Mouse (Mus musculus) spleen, postnatal 14 days (tissue): ENCODE measurements around the gene Gp1bb.

ENCODE experiments used
- DNase-seq, 2 experiments: peaks; one replicate each; pipeline ENCODE4 v3.0.0; 2021 to 2022; ENCODE audit warnings: low spot score in 2 of 2

Gp1bb gene

DNA sequence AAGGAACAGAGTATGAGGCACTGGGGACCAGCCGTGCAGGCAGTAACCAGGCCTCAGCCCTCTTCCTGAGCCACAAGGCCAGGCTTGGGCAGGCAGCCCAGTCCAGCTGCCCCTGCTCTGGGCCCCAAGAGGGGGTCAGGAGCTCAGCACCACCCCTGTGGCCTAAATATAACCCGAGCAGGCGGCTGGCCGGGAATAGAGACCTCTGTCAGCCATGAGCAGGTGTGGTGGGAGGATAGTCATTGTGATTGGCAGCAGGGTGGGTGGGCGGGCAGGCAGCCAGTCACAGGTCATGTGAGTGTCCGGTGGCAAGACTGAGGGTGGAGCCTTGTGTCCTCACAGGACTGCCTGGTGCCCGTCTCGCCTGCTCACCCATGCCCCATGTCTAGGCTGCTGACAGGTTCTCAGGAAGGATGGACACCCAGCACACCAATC, 17.9 kb downstream of the Gp1bb start:
- no peak for DNase-seq

DNA sequence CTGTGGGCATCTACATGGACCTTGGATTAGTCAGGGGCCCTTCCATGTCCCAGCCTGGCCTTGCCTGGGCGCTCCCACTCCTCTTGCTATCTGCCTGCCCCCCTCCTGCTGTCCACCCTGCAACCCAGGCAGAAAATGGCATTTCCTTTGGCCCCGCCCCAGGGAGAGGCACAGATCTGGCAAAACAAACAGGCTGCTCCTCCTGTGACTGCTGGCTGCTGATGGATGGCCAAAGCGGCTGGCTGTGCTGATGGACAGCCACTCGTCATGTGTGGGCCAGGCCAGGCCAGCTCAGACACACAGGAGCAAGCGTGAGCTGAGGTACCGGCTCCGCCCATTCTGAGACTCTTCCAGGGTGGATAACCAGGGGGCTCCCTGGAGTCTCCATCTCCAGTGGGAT, 20.8 kb downstream of the Gp1bb start:
- no peak for DNase-seq

DNA sequence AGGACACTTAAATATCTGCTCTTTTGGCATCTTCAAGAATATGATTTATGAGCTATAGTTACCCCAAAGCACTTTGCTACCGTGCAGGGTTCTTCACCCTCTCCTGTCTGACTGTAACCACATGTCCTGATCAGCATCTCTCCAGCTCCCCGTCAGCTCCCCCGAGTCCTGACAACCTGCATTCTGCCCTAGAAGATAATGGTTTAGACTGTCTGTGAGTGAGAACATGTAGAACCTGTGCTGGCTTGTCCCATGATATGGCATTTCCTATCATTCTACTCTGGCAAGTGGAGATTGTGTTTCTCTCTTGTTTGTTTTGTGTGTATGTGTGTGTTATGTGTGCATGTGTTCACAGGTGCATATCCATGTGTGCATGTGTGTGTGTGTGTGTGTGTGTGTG, 24.2 kb downstream of the Gp1bb start:
- DNase-seq: no peak

DNA sequence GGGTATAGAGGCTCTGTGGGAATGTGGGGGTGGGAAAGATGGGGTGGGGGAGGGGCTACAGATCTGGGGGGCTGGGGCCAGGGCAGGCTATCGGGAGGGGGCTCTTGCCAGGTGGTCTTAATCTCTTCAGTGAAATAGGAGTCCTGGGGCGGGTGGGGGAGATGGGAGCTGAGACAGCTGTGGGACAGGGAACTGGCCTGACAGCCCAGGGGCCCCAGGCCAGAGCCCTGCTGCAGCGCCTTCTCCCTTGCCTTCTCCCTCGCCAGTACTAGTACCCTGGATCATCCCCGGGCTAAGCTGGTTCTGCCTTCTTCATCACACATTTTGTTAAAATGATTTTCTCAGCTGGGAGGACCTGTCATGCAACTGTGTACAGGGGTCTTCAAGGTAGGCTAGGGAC, 25.9 kb downstream of the Gp1bb start:
- DNase-seq: no peak

DNA sequence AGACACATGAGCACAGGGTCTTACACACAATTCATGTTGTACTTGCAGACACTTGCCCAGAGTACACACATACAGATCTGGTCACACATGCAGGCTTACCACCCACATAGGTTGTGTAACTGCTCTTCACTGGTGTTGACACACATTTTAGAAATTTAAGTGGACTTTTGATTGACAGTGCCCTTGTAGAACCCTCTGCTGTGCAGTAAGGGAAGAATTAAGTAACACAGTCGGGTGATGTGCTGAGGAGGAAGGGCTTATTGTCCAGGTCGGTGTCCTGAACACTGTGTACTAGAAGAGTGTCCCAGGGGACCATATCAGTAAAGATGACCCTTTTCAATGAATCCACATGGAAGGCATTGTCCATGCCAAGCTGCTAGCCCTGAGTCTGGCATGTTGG, 28.3 kb downstream of the Gp1bb start:
- DNase-seq: no peak

DNA sequence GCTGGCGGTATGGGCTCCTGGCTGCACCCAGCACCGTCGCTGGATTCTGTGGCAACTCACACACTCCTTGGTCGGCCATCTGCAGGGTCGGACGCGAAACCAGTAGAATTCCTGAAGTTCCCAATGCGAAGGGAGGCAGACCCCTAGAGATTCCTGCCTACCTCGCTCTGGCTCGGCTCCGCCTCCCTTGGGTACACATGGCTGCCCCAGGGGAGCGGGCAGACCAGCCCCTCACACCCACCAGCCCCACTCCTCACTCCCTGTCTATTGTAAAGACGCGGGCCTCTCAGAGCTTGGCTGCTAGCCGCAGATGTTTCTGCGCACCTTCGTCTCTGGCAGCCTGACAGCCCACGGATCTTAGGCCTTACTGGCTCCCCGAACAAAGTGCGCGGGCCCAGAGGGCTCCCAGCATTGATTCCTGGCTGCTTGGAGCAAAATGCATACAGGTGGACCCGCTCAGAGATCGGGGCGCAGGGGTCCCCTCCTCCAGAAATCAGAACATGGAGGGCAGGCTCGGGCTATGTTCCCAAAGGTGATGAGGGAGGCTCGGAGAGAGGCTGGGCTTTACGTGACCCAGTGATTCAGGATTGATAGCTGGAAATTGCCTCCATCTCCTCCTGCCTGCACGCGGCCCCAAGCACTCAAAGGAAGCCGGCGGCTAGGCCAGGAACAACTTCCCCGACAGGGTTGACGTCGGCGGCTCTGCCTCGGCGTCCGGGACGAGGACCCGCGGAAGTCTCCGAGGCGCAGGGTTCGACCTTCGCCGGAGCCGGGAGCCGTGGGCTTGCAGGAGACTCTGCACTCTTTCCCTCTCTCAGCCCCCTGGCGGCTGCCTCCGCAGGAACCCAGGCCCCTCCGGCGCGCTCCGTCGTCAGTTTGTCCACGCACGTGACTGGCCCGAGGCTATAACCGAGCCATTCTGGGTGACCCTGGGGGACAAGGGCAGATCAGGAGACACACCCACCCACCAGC, 30.9 kb downstream of the Gp1bb start:
- no peak for DNase-seq

DNA sequence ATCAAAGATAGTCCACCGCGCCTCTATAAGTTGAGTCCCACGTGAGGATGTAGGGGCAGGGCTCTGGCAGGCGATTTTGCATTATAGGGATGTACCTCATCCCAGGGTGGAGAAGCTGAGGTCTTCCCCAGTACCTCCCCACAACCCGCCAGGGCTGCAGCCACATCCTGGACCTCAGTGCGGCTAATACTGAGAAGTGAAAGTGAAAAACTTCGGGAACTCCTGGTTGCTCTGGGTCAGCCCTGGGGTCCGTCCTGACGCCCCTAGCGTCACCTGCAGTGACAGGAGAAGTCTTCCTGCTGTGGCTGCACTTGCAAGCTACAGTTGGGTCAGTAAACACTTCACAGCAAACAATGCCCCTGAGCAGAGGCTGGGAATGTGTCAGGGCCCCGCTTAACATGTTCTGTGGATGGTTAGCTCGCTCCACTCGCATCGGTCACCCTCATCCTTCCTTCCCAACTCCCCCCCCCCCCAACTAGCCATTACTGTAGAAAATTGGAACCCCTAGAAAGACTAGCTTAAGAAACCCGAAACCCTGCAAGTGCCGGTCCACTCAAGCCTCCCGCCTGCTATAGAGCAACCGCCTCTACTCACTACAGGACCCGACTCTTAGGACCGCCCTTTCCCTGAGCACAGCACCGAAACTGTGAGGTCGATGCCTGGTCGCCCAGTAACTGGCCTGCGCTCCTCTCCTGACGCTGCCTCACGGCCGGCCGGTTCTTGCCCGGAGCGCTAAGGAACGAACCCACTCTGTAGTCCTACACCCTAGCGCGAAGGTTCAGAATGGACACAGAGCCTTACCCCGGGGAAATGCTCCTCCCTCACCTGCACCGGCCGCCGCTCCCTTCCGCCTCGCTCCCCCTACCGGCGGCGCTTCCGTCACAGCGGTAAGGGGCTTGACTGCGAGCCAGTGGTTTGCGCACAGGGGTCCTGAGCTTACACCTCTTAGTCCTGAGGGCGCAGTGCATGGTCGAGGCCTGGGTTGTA, 32.1 kb downstream of the Gp1bb start, which contains the start of gene Tbx1:
Tbx1 (minus strand) TSS at position 868 of the 987 bp plus-strand sequence.
- DNase-seq: peak in 1 of 2 experiments; percentile 7

DNA sequence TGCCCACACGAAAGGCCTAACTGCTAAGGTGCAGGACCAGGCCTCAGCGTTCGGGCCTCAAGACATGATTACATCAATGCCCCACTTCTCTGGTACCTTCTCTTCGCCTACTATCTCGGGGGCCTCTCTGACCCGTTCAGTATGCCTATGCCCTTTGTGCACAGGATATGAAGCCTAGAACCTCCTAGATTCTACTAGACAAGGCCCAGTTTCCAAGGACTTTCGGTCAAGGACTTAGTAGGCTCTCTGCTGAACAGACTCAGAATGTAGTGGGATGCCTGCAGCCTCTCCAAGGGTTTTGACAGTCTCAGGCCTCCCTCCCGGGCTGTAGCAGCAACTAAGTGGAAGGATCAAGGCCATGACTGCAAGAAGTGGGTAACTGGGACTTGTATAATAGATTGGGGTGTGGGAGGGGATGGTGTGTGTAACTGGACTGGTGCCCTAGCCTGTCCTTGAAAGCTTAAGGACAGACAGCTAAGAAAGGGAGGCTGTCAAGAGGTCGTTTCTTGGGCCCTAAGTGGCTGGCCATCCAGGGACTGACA, 33.1 kb downstream of the Gp1bb start:
- no peak for DNase-seq

DNA sequence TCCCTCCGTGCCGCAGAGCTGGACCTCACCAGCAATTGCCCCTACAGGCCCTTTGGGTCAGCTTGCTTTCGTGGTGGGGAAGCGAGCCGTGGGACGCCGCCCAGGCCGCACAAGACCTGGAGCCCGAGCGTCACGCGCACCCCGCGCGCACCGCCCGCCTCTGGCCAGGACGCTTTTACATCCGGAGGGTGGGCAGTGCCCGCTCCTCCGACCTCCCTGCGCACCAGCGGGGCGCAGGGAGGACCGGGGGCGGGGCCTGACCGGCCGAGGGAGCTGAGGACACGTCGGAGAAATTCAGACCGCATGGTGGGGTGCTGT, 33.5 kb downstream of the Gp1bb start:
- DNase-seq: no peak

DNA sequence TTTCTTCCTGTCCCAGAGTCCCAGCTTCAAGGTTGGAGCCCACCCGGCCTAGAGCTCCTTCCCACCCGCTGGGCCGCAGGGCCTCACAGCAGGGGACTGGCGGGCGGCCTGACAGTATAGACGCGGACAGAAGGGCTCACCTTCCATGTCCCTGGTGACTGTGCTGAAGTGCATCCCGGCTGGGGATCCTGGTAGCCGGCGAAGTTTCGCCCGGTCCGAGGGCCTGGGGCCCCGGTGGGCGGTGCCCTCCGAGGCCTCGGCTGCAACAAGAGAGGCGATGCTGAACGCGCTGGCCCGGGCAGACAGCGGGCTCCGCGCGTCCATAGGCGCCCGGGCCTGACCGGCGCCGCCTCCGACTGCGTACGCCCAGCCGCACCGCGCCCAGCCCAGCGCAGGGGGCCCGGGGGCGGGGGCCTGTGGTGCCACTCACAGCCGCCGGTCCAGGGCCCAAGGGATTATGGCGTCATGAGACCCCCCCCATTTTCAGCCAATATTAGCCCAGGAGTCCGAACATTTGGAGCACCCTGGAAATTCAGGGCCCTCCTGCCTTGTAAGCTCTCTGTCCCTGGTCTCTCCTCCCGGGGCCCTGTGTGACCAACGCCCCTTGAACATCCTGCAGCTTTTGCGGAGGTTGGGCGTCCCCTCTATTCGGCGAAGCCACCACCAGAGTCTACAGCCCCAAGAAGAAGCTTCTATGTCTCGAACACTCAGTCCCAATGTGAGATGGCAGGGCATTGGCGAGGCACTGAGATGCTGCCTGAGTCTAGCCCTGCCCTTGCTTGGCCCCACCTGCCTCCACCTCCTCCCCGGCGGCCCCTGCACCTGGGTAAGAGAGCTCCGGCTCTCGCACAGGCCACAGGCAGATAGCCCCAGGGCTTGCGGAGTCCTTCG, 34.1 kb downstream of the Gp1bb start:
- no peak for DNase-seq

DNA sequence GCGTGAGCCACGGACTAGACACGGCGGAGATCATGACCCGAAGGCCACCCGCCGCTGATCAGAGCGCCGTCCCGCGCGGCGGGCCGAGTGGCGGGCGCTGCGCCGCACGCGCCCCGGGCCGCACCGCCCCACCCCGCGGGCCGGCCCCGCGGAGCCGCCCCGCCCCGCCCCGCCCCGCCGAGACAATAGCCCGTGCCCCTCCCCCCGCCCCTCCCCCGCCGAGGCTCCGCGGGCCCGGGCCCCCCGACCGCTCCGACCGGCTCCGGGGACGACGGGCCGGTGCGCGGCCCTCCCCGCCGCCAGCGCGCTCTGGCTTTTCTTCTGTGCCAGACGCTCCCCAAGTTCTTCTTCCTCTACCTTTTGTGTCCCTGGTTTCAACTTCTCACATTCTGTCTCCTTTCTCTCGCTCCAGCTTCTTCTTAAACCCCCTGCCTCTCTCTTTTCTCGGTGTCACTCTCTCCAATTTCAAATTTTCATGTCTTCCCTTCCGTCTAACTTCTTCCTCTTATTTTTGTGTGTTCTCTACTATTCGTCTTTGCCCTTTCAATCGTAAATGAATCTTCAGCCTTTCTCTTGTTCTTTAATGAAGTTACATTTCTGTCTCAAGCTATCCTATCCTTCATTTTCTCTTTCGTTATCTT, 35.2 kb downstream of the Gp1bb start:
- no peak for DNase-seq

DNA sequence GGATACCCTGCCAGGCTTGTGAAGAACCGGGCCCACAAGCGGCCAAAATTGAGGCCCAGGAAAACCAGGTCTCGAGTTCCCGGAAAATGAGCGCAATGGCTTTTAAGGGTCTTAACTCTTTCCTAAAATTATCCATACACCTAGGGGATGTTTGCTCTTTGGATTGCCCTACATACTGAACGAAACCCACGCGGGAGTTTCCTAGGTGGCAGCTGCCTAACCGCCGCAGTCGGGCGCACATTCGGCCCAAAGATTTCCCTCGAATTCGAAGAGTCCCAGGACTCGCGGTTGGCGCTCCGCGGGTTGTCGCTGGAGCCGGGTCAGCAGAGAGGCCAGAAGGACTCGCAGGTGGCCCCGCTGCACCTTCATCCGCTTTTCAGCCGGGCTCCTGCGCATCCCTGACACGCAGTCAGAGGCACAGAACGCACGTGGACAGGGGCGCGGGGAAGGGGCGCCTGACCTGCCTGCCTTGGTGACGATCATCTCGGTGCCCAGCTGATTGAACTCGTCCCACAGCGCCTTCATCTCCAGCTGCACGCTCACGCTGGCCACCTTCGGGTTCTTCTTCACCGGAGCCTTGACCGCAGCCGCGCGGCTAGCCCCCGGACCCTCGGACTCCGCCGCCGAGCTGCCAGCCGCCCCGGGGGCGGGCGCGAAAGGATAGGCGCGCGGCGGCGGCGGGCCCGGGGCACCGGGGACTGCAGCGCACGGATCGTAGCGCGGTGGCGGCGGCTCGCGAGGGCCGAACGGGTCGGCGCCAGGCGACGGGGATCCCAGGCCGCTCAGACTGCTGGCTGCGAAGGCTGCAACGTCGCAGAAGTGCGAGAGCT, 35.9 kb downstream of the Gp1bb start:
- no peak for DNase-seq

DNA sequence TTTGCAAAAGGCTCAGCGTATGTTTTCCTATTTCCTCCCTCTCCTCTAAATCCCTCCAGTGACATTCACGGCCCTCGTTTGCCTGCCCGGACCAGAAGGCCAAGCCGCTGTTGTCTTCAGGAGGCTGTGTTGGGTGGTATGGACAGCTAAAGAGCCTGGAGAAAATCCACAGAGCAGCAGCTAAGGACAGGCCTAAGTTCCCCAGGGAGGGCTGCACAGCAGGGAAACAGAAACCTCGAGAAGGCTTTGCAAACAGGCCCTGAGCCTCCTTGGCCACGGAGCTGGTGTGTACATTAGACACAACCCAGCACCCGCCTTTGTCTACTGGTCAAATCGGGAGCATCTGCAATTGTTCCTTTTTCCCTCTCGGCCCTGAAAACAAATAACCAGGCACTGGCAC, 36.5 kb downstream of the Gp1bb start:
- DNase-seq: no peak

DNA sequence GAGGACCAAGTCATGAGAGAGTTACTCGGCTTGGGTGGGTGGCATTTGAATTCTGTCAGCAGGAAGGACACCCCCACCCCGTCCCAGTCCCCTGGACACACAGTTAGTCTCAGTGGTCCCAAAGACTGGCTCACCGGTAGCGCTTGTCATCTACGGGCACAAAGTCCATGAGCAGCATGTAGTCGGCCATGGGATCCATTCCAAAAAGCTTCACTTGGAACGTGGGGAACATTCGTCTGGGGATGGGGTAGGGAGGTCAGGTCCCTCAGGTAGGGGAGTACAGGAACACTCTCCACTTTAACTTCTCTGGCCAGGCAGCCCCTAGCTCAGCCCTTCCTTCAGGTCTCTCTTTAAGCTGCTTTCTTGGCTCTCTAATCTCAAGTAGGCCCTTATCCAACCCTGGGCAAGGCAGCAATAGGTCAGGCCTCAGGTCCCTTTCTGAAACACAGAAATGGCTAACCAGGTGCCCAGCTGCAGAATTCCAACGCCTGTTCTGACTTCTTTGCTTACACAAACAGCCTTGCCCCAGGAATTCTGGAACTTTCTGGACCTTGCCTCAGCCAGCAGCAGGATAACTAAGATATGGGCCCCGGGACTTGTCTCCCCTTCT, 37.2 kb downstream of the Gp1bb start:
- DNase-seq: no peak

DNA sequence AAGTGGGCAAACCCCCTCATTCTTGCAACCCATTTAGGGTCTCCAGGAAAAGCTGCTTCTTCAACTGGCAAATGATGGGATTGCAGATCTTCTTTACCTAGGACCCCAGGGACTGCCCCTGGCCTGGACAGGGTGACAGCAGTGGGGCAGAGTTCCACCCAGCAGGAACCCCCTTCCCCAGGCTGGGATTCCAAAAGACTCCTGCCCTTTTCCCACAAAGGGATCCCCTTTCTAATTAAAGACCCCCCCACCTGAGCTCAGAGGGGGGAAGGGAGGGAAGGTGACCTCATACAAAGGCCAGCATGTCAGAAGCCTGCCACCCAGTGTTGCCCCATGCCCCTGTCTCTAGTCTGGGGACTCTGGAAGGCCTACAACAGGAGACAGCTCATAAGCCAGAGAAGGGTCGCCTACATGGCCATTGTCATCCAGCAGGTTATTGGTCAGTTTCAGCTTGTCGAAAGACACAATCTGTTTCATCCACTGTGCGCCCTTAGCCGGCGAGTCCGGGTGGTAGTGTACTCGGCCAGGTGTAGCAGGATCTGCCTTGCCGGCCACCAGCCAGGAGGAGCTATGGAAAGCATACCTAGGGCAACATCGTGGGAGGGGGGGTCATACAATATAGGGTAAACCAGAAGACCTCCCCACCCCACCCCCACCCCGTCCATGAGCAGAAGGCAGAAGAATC, 38.4 kb downstream of the Gp1bb start:
- DNase-seq: no peak

DNA sequence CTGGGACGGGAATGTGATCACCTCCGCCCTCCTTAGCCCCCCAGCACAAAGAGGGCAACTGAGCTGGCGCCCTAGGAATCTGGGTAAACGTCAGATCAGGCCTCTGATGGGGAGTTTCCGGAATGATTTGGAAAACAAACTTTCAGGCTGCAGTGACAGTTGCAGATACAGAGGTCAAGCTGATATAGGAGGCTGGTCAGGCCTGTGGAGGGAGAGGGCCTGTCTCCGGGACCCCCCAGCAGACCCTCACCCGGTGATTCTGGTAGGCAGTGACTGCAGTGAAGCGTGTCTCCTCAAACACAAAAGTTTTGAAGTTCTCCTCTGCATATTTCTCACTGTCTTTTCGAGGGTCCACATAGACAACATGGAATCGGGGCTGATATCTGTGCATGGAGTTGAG, 39.0 kb downstream of the Gp1bb start:
- no peak for DNase-seq

DNA sequence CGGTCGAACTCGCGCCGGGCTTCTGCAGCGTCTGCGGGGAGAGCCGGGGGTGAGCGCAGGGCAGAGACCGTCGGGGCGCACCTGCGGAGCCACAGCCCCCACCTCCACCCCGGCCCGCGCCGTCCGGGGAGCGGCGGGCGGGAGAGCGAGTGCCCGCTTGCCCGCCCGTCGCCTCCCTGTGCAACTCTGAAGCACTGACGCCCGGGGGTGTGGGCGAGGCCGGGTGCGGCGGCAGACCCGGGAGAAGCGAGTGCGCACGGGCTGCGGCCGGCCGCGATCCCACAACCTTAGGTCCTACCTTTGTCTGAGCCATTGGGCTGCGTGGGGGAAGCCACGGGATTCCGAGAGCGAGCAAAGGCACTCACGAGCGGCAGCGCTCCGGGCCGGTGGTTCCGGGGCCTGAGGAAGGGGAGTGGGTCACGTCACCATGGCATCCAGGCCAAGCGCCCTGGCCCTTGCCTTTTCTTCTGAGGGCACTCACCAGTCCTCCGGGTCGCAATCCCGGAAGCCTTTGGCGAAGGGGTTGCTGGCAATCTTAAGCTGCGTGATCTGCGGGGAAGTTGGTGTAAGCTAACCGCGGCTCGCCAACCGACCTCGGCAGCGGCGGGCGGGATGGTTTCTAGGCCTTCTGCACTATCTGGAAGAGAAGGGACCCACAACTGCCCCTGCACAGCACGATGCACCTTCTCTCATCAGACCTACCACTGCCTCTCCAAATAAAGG, 39.6 kb downstream of the Gp1bb start:
- no peak for DNase-seq

DNA sequence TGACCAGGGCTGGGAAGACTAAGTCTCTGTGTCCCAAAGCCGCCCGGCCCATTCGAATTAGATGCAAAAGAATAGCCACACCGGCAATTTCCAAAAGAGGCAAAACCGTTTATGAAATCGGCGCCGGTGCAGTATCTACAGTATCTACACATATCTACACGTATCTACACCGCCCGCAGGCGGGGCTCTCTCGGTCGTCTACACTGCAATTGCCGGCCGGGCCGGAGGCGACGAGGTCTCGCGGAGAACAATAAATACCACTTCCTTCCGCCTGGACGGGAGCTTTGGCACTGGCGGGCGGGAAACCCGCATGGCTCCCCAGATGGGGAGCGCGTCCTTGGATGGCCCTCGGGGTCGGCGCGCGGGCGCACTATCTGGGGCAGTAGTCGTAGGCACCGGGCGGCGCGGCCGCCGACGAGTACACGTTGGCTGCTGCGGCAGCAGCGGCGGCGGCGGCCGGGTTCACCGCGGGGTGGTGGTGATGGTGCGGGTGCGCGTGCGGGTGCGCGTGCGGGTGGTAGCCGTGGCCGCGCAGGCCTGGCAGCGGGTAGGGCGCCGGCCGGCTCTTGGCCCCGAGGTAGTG, 40.5 kb downstream of the Gp1bb start:
- no peak for DNase-seq
